Mouse (Mus musculus): ENCODE data around the gene Usp44. TPM values are rescaled to one million over a fixed set of nuclear protein-coding genes. Genes with fewer than 3 reads are reported as not detected.
"Not testable (repeated sequence)": the region's sequence is repeated elsewhere in the genome, so short reads cannot be mapped to it uniquely, and the experiment has no call there.

Usp44 gene
- polyA plus RNA-seq, 1 experiment from 2014 or later, result 0.34 TPM

DNA sequence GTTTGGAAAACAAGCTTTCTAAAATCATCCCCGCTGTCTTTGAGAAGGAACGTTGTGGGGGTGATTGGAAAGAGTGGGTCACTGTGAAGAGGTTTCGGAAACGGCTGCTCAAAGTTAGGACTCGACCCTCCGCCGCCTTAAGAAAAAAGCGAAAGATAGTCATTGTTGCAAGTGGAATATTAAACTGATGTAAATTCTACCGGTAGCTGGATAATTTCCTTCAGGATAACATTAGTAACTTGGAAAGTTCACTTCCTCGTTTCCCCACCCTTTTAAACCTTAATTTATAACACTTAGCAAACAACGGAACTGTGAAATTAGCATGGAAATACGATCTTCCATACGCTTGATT, 3.0 kb downstream of the Usp44 start:
- Histone ChIP-seq H3K36me3 (ENCODE audit: control insufficient read depth, insufficient read depth, low read length) (no peaks in the 10 kb centered on the region), H3K4me2 (ENCODE audit: low read depth, low read length) (peak overlapping the region; percentile 99), H3K9ac (ENCODE audit: low read depth, low read length) (peak overlapping the region; percentile 64), H3K9me3 (ENCODE audit: control insufficient read depth, low read length) (no peaks in the 10 kb centered on the region), H3K4me1 (ENCODE audit: control insufficient read depth, insufficient read depth, low read length) (peaks cover 13% of the 10 kb centered on the region), H3K27ac (ENCODE audit: low read length) (no peak overlapping the region), H3K4me3 (ENCODE audit: low read length) (peak overlapping the region; percentile 76), H3K27me3 (replicated peaks; ENCODE audit: control insufficient read depth, insufficient read depth, low read length) (peaks cover 49% of the 10 kb centered on the region)
- no peak for ATAC-seq
- 3% methylated on average over 13 of the region's 13 CpGs for WGBS

DNA sequence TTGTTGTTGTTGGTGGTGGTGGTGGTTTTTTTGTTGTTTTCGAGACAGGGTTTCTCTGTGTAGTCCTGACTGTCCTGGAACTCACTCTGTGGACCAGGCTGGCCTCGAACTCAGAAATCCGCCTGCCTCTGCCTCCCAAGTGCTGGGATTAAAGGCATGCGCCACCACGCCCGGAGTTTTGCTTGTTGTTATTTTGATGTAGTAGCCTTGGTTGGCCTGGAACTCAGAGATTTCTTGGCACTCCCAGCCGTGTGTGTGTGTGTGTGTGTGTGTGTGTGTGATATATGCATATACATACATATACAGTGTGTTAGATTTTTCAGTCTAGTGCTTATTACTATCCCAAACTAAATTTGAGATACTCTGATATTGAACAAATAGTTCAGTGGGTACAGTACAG, 3.8 kb downstream of the Usp44 start:
- H3K9me3 ChIP-seq (ENCODE audit: control insufficient read depth, low read length); H3K4me2 ChIP-seq (ENCODE audit: low read depth, low read length); H3K36me3 ChIP-seq (ENCODE audit: control insufficient read depth, insufficient read depth, low read length); ATAC-seq; H3K4me3 ChIP-seq (ENCODE audit: low read length); H3K27ac ChIP-seq (ENCODE audit: low read length); H3K9ac ChIP-seq (ENCODE audit: low read depth, low read length): not testable (repeated sequence)
- 87% methylated on average over 7 of the region's 7 CpGs for WGBS
- H3K4me1 ChIP-seq (ENCODE audit: control insufficient read depth, insufficient read depth, low read length), result peaks cover 13% of the 10 kb centered on the region
- peaks cover 47% of the 10 kb centered on the region for H3K27me3 ChIP-seq (replicated peaks; ENCODE audit: control insufficient read depth, insufficient read depth, low read length)

DNA sequence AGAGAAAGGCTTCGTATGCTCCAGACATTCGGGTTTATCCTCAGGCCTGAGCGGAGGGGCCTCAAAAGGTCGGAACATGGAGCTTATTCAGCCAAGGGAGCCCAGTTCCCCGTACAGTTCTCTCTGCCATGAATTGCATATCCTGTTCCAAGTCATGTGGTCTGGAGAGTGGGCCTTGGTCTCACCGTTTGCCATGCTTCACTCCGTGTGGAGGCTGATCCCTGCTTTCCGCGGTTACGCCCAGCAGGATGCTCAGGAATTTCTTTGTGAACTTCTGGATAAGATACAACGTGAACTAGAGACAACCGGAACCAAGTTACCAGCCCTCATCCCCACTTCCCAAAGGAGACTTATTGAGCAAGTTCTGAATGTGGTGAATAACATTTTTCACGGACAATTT, 15.4 kb downstream of the Usp44 start:
- Histone ChIP-seq H3K27ac (ENCODE audit: low read length) (no peak overlapping the region), H3K27me3 (replicated peaks; ENCODE audit: control insufficient read depth, insufficient read depth, low read length) (no peaks in the 10 kb centered on the region), H3K4me1 (ENCODE audit: control insufficient read depth, insufficient read depth, low read length) (no peaks in the 10 kb centered on the region), H3K9me3 (ENCODE audit: control insufficient read depth, low read length) (no peaks in the 10 kb centered on the region), H3K9ac (ENCODE audit: low read depth, low read length) (no peak overlapping the region), H3K36me3 (ENCODE audit: control insufficient read depth, insufficient read depth, low read length) (no peaks in the 10 kb centered on the region), H3K4me3 (ENCODE audit: low read length) (no peak overlapping the region), H3K4me2 (ENCODE audit: low read depth, low read length) (no peak overlapping the region)
- 95% methylated on average over 13 of the region's 13 CpGs for WGBS
- ATAC-seq, result no peak

GRCm38 (mm10) chr10:93855126-93855525, 23.8 kb downstream of the Usp44 start:
- Histone ChIP-seq H3K4me2 (ENCODE audit: low read depth, low read length) (no peak overlapping the region), H3K9me3 (ENCODE audit: control insufficient read depth, low read length) (no peaks in the 10 kb centered on the region), H3K36me3 (ENCODE audit: control insufficient read depth, insufficient read depth, low read length) (peaks cover 3% of the 10 kb centered on the region; the same call in 1 of the 2 replicates), H3K9ac (ENCODE audit: low read depth, low read length) (no peak overlapping the region), H3K27ac (ENCODE audit: low read length) (no peak overlapping the region), H3K27me3 (replicated peaks; ENCODE audit: control insufficient read depth, insufficient read depth, low read length) (no peaks in the 10 kb centered on the region), H3K4me3 (ENCODE audit: low read length) (no peak overlapping the region), H3K4me1 (ENCODE audit: control insufficient read depth, insufficient read depth, low read length) (no peaks in the 10 kb centered on the region)
- 90% methylated on average over 9 of the region's 9 CpGs for WGBS
- ATAC-seq, result no peak

GRCm38 (mm10) chr10:93856095-93856494, 24.7 kb downstream of the Usp44 start:
- Histone ChIP-seq H3K4me2 (ENCODE audit: low read depth, low read length) (no peak overlapping the region), H3K4me3 (ENCODE audit: low read length) (no peak overlapping the region), H3K4me1 (ENCODE audit: control insufficient read depth, insufficient read depth, low read length) (no peaks in the 10 kb centered on the region), H3K27ac (ENCODE audit: low read length) (no peak overlapping the region), H3K36me3 (ENCODE audit: control insufficient read depth, insufficient read depth, low read length) (peaks cover 6% of the 10 kb centered on the region; the same call in 1 of the 2 replicates), H3K9ac (ENCODE audit: low read depth, low read length) (no peak overlapping the region), H3K9me3 (ENCODE audit: control insufficient read depth, low read length) (no peaks in the 10 kb centered on the region), H3K27me3 (replicated peaks; ENCODE audit: control insufficient read depth, insufficient read depth, low read length) (no peaks in the 10 kb centered on the region)
- no peak for ATAC-seq
- WGBS, result 83% methylated on average over 6 of the region's 6 CpGs

GRCm38 (mm10) chr10:93868401-93868800, 37.0 kb downstream of the Usp44 start:
- Histone ChIP-seq H3K9ac (ENCODE audit: low read depth, low read length) (no peak overlapping the region), H3K9me3 (ENCODE audit: control insufficient read depth, low read length) (no peaks in the 10 kb centered on the region), H3K36me3 (ENCODE audit: control insufficient read depth, insufficient read depth, low read length) (peaks cover 21% of the 10 kb centered on the region), H3K4me3 (ENCODE audit: low read length) (no peak overlapping the region), H3K4me2 (ENCODE audit: low read depth, low read length) (no peak overlapping the region), H3K4me1 (ENCODE audit: control insufficient read depth, insufficient read depth, low read length) (no peaks in the 10 kb centered on the region), H3K27me3 (replicated peaks; ENCODE audit: control insufficient read depth, insufficient read depth, low read length) (no peaks in the 10 kb centered on the region), H3K27ac (ENCODE audit: low read length) (no peak overlapping the region)
- ATAC-seq, result no peak
- 93% methylated on average over 7 of the region's 7 CpGs for whole genome bisulfite sequencing

DNA sequence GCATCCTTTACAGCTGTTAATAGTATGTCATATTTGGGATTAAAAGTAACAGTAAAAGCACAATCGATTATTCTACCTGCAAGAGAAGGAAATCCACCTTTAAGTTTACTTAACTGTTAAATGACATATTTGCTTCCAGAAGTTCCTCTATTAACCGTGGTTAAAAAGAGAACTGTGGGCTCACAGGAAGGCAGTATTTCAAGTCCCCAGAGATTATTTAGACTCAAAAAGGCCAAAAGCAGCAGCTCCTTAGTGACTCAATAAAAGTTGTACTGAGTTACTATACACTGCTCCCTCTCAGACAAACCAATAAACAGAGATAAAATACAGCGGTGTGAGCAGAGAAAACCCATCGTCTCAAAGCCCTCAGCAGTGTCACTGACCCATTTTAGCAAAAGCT, 37.5 kb downstream of the Usp44 start:
- Histone ChIP-seq H3K4me2 (ENCODE audit: low read depth, low read length) (no peak overlapping the region), H3K27ac (ENCODE audit: low read length) (no peak overlapping the region), H3K27me3 (replicated peaks; ENCODE audit: control insufficient read depth, insufficient read depth, low read length) (no peaks in the 10 kb centered on the region), H3K36me3 (ENCODE audit: control insufficient read depth, insufficient read depth, low read length) (peaks cover 20% of the 10 kb centered on the region), H3K4me3 (ENCODE audit: low read length) (no peak overlapping the region), H3K9me3 (ENCODE audit: control insufficient read depth, low read length) (no peaks in the 10 kb centered on the region), H3K4me1 (ENCODE audit: control insufficient read depth, insufficient read depth, low read length) (no peaks in the 10 kb centered on the region), H3K9ac (ENCODE audit: low read depth, low read length) (no peak overlapping the region)
- 86% methylated on average over 4 of the region's 4 CpGs for WGBS
- ATAC-seq, result no peak

- peaks cover 11% of the 10 kb centered on the region; the same call in 1 of the 2 replicates for H3K36me3 ChIP-seq (ENCODE audit: control insufficient read depth, insufficient read depth, low read length)
These were observed 45.4 kb downstream of the Usp44 start for GRCm38 (mm10) chr10:93876772-93877171.

GRCm38 (mm10) chr10:93878732-93879131, 47.4 kb downstream of the Usp44 start:
- Histone ChIP-seq H3K4me3 (ENCODE audit: low read length) (no peak overlapping the region), H3K36me3 (ENCODE audit: control insufficient read depth, insufficient read depth, low read length) (peaks cover 11% of the 10 kb centered on the region; the same call in 1 of the 2 replicates), H3K9me3 (ENCODE audit: control insufficient read depth, low read length) (no peaks in the 10 kb centered on the region), H3K4me2 (ENCODE audit: low read depth, low read length) (no peak overlapping the region), H3K27ac (ENCODE audit: low read length) (no peak overlapping the region), H3K4me1 (ENCODE audit: control insufficient read depth, insufficient read depth, low read length) (no peaks in the 10 kb centered on the region), H3K9ac (ENCODE audit: low read depth, low read length) (no peak overlapping the region), H3K27me3 (replicated peaks; ENCODE audit: control insufficient read depth, insufficient read depth, low read length) (no peaks in the 10 kb centered on the region)
- WGBS, result 99% methylated on average over 4 of the region's 4 CpGs
- ATAC-seq, result no peak

More at GRCm38 (mm10) chr10:93876772-93877171, 45.4 kb downstream of the Usp44 start:
- ATAC-seq, result no peak
- no peak overlapping the region for H3K4me2 ChIP-seq (ENCODE audit: low read depth, low read length)
- H3K27ac ChIP-seq (ENCODE audit: low read length), result no peak overlapping the region
- H3K27me3 ChIP-seq (replicated peaks; ENCODE audit: control insufficient read depth, insufficient read depth, low read length), result no peaks in the 10 kb centered on the region
- no peak overlapping the region for H3K4me3 ChIP-seq (ENCODE audit: low read length)
- no peak overlapping the region for H3K9ac ChIP-seq (ENCODE audit: low read depth, low read length)
- H3K9me3 ChIP-seq (ENCODE audit: control insufficient read depth, low read length), result no peaks in the 10 kb centered on the region
- 96% methylated on average over 1 of the region's 1 CpGs for WGBS
- H3K4me1 ChIP-seq (ENCODE audit: control insufficient read depth, insufficient read depth, low read length), result no peaks in the 10 kb centered on the region

DNA sequence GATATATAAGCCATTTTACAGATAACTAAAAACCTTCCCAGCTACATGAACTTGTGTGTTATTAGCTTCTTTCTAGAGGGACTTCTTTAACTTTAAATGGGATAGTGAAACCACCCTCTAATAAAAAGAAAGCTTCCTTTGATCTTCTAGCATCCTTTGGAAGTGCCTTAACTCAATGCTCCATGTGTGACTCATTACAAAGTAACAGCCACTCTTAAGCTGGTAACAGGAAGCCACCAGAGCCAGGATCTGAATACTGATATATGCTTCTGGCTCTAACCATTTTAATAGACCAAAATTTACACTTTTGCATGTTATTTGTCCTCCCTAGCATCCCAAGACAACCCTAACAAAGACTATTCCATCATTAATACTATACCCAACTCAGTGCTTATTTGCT, 50.6 kb downstream of the Usp44 start:
- H3K4me1 ChIP-seq (ENCODE audit: control insufficient read depth, insufficient read depth, low read length), result no peaks in the 10 kb centered on the region
- no peaks in the 10 kb centered on the region for H3K9me3 ChIP-seq (ENCODE audit: control insufficient read depth, low read length)
- no peak overlapping the region for H3K27ac ChIP-seq (ENCODE audit: low read length)
- H3K4me3 ChIP-seq (ENCODE audit: low read length), result no peak overlapping the region
- no peaks in the 10 kb centered on the region for H3K27me3 ChIP-seq (replicated peaks; ENCODE audit: control insufficient read depth, insufficient read depth, low read length)
- H3K9ac ChIP-seq (ENCODE audit: low read depth, low read length), result no peak overlapping the region
- peaks cover 18% of the 10 kb centered on the region for H3K36me3 ChIP-seq (ENCODE audit: control insufficient read depth, insufficient read depth, low read length)
- ATAC-seq, result no peak
- H3K4me2 ChIP-seq (ENCODE audit: low read depth, low read length), result no peak overlapping the region

All from intestine, embryonic 16.5 days (tissue).